Mouse (Mus musculus) testis, adult 2 months (tissue): Measurements from ENCODE around the gene Maml2. TPM values are rescaled to one million over a fixed set of nuclear protein-coding genes. Genes with fewer than 3 reads are reported as not detected.

Experiments
- H3K27ac ChIP-seq: fragments of 200-500 bp; 2 replicates; pipeline ENCODE4 v1.5.1; 2012; ENCODE audit warnings: low read depth, low read length; ENCODE audit not compliant: control insufficient read depth, insufficient read depth
- H3K27me3 ChIP-seq: fragments of 200-500 bp; 2 replicates; pipeline ENCODE4 v1.6.1; 2012; ENCODE audit warnings: mild to moderate bottlenecking, low read length, moderate library complexity; ENCODE audit not compliant: control insufficient read depth, insufficient read depth
- H3K36me3 ChIP-seq: fragments of 200-500 bp; 2 replicates; pipeline ENCODE4 v1.6.1; 2012; ENCODE audit warnings: mild to moderate bottlenecking, low read length; ENCODE audit not compliant: control insufficient read depth, insufficient read depth
- H3K4me1 ChIP-seq: fragments of 200-500 bp; 2 replicates; pipeline ENCODE4 v1.6.1; 2012; ENCODE audit warnings: low read length; ENCODE audit not compliant: control insufficient read depth, insufficient read depth
- H3K4me3 ChIP-seq: fragments of 200-500 bp; 2 replicates; pipeline ENCODE4 v1.5.1; 2012; ENCODE audit warnings: low read depth, mild to moderate bottlenecking, low read length, moderate library complexity, mixed read lengths; ENCODE audit not compliant: control insufficient read depth
- CTCF ChIP-seq: fragments of 200-500 bp; IDR thresholded peaks from 2 replicates; pipeline ENCODE4 v1.5.1; 2012; ENCODE audit warnings: low read depth, mild to moderate bottlenecking, inconsistent platforms, low read length, moderate library complexity; ENCODE audit not compliant: control insufficient read depth, insufficient read depth, insufficient replicate concordance
- POLR2A ChIP-seq: fragments of 200-500 bp; IDR thresholded peaks from 2 replicates; pipeline ENCODE4 v1.6.1; 2012; ENCODE audit warnings: low read depth, mild to moderate bottlenecking, inconsistent platforms, low read length, moderate library complexity; ENCODE audit not compliant: control insufficient read depth
- polyA plus RNA-seq: library from polyadenylated mRNA; depleted of rRNA; stranded (reverse); fragments of >200 nt; gene quantifications from 2 replicates; pipeline ENCODE4 v1.2.3, GENCODE M21; 2012

The Maml2 gene
- polyA plus RNA-seq, 1 experiment: 0.56 TPM

DNA sequence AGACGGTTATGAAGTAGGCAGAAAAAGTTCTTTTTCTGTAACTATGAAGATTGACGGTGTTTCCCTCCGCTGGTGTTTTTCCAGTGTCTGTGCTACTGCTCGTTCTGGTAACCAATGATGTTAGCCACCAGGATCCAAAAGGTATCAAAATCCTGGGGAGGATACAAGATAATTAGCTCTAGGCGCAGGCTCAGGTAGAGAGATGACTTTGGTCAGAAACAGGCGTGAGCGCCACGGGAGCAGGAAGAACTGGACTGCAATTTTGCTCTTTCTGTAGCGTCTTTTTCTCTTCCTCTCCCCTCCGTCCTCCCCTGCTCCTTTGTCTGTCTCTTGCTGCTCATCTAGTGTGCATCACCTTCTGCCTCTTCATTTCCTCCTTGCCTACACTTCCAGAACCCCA lies 169.1 kb downstream of the Maml2 start:
- Histone ChIP-seq H3K4me3 (no peak overlapping the region), H3K27me3 (no peaks in the 10 kb centered on the region), H3K27ac (no peak overlapping the region), H3K4me1 (no peaks in the 10 kb centered on the region), H3K36me3 (no peaks in the 10 kb centered on the region)
- TF ChIP-seq CTCF (no peak), POLR2A (no peak)

DNA sequence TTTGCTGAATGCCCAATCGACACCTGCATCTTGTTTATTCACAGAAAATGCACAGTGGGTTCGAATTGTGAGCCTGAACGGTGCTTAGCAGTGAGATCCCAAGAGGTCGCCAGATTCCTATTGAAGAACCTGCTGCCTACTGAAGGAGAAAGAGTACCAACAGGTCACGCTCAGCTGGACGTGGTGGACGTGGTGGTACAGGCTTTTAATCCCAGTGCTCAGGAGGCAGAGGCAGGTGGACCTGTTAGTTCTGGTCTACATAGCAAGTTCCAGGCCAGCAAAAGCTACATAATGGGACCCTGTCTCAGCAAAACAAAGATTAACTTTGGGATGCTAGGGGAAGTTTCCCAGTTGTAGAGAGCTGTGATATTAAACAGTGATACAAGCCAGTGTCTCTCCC lies 170.0 kb downstream of the Maml2 start:
- Histone ChIP-seq H3K4me3 (no peak overlapping the region), H3K36me3 (no peaks in the 10 kb centered on the region), H3K4me1 (no peaks in the 10 kb centered on the region), H3K27ac (no peak overlapping the region), H3K27me3 (no peaks in the 10 kb centered on the region)
- TF ChIP-seq POLR2A (no peak), CTCF (no peak)

DNA sequence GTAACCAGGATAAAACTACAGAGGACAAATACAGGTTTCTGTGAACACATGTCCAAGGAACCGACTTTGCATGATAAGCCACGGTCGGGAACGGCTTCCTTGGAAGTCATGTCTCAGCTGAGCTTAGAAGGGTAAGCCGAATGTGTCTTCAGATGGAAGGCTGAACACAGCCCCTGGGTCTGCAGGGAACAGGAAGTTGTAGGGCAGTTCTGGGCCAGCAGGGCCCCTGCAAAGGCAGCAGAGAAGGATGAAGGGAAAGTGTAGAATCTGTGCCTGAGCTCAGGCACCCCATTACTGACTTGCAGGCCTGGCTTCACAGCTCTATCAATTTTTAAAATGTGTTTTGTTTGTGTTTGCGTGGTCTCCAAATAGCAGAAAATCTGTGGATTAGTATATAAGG lies 171.0 kb downstream of the Maml2 start:
- Histone ChIP-seq H3K27ac (no peak overlapping the region), H3K4me3 (no peak overlapping the region), H3K36me3 (no peaks in the 10 kb centered on the region), H3K27me3 (no peaks in the 10 kb centered on the region), H3K4me1 (no peaks in the 10 kb centered on the region)
- TF ChIP-seq POLR2A: no peak
- TF ChIP-seq CTCF: no peak

DNA sequence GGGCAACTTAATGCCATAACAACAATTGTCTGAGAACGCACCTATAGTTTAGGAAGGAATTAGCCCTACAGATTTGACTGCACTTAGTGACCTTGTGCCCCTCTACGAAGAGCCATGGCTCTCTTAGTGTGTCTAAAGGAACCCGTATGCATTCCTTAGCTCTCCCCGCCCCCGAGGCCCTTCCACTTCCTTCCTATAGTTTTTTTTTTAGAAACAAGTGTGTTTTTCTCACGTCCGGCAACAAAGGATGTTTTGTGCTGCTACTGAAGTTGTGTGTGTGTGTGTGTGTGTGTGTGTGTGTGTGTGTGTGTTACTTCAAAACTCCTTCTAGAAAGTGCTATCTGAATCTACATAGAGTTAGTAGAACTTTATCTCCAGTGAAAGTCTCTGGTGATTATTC lies 172.3 kb downstream of the Maml2 start:
- no peaks in the 10 kb centered on the region for H3K4me1 ChIP-seq
- TF ChIP-seq CTCF: no peak
- TF ChIP-seq POLR2A: no peak
- H3K4me3 ChIP-seq: no peak overlapping the region
- no peaks in the 10 kb centered on the region for H3K36me3 ChIP-seq
- H3K27ac ChIP-seq: no peak overlapping the region
- no peaks in the 10 kb centered on the region for H3K27me3 ChIP-seq

DNA sequence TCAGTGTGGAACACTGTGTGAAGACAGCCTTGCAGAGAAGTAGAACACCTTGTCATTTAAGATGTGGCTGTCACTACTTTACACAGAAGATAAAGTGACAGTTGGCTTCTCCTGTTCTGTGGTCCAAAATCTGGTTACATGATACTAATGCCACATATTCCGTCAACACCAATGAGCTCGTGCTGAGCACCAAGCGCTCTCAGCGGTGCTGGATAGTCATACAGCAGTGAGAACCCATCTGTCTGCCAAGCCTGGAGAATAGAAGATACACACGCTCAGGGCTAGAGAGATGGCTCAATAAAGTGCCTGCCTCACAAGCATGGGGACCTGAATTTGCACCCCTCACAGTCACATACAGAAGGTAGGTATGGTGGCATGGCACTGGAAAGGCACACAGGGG lies 177.2 kb downstream of the Maml2 start:
- no peaks in the 10 kb centered on the region for H3K4me1 ChIP-seq
- TF ChIP-seq CTCF (no peak), POLR2A (no peak)

DNA sequence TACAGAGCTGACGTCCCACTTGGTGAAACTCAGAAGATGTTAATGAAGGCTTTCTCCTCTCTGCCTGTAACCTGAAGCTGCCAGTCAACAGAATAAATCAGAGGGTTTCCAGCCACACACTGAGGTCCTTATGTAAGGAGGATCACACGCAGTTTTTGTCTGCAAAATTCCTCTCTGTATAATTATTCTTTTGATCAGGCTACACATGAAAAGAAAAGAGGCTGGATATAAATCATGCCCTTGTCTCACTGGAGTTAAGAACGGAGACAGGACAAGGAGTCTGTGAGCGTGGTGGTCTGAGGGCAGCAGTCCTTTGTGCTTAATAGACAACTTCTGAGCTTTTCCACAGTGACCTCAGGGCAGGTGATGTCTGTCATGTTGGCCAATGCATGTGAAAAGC lies 181.5 kb downstream of the Maml2 start:
- TF ChIP-seq CTCF (no peak), POLR2A (no peak)
- no peak overlapping the region for H3K27ac ChIP-seq
- H3K36me3 ChIP-seq: no peaks in the 10 kb centered on the region
- H3K4me3 ChIP-seq: no peak overlapping the region
- no peaks in the 10 kb centered on the region for H3K27me3 ChIP-seq
- no peaks in the 10 kb centered on the region for H3K4me1 ChIP-seq

More for the DNA sequence above, 177.2 kb downstream of the Maml2 start:
- no peak overlapping the region for H3K27ac ChIP-seq
- H3K36me3 ChIP-seq: no peaks in the 10 kb centered on the region
- no peak overlapping the region for H3K4me3 ChIP-seq
- no peaks in the 10 kb centered on the region for H3K27me3 ChIP-seq

DNA sequence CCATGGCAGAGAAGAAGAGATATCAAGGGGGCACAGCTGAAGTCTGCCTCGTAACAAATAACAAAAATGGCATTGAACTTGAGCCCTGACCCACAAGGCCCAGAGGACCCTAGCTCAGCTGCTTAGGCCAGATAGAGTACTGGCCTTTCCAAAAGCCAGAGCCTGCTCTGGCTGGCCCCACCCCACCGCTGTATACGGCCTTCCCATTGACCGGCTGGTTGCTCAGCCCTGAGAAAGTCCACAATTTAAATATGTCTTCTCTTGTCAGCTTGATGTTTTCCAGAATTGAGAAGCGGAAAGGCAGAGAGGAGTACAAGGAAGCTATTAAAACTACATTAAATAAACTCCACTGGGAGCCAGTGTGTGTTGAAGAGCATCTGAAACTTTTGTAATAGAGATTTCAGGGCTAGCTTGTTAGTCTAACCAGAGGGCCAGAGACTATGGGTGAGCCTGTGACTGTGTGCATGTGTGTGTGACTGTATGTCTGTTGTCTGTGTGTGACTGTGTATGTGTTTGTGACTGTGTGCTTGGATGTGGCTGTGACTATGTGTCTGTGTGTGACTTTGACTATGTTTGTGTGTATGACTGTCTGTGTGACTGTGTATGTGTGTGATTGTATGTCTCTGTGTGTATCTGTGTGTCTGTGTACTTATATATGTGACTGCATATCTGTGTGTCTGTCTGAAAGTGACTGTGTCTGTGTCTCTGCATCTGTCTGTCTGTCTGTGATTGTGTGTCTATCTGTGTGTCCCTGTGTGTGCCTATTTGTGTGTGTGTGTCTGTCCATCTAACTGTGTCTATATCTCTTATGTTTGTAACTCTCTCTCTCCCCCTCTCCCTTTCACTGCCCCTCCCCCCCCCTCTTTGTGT lies 185.7 kb downstream of the Maml2 start:
- Histone ChIP-seq H3K4me1 (no peaks in the 10 kb centered on the region), H3K27ac (no peak overlapping the region), H3K4me3 (no peak overlapping the region), H3K27me3 (no peaks in the 10 kb centered on the region), H3K36me3 (no peaks in the 10 kb centered on the region)
- TF ChIP-seq POLR2A (no peak), CTCF (no peak)
